Mouse (Mus musculus): ENCODE measurements around the gene 5530401A14Rik. TPM values are rescaled to one million over a fixed set of nuclear protein-coding genes. Genes with fewer than 3 reads are reported as not detected.

The 5530401A14Rik gene
- total RNA-seq (2014; rRNA removed; ENCODE audit: low replicate concordance) (not detected in 2 replicates), polyA plus RNA-seq (2015; fragmentation: Nextera tagmentation; extraction: Ambion mirVana) (not detected in 2 replicates)

DNA sequence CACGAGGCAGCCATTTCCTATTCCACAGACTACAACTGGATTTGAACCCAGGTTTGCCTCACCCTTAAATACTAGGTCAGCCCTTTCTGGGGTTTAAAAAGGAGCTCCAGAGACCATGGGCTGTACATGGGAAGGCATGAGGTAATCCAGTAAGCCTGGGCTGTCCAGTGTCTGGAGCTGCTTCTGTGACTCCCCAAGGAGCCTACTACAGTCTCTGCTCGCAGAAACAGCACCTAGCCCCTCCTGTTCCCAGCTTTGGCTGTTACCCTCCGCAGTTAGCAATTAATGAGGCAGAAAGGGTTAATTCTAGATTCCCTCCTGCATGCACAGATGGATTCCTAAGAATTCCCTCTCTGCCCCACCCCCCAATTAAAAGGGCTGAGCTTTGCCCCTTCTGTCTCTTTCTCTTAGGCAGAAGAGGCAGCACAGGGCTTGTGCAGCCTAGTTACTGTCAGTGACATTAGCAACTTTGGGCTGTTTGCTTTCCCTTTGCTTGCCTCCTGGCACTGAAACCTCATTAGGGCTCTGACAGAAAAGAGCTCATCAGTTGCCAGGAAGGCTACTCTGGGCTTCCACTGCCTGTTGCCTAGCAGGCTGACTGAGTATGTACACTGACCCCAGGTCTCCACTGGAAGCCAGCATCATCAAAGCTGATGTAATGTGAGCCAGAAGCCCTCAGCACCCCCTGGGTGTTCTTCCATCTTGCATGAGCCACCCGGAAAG, at the start of gene 5530401A14Rik:
TSS of gene 5530401A14Rik (plus strand) at position 424 of the 723 bp plus-strand sequence.
- 47% methylated on average over 4 of the region's 4 CpGs for WGBS
- ATAC-seq (ENCODE audit: insufficient read depth, low read depth) (no peak), DNase-seq (ENCODE audit: low spot score) (no peak)
- Histone ChIP-seq H3K4me3 (ENCODE audit: low read depth, low read length) (no peak within 1 kb of the TSS), H3K27me3 (ENCODE audit: control insufficient read depth, insufficient read depth, low read length) (no peaks in the 10 kb centered on the region), H3K9ac (replicated peaks; ENCODE audit: low read depth, low read length) (no peak within 1 kb of the TSS), H3K4me2 (ENCODE audit: low read depth, low read length) (no peak within 1 kb of the TSS), H3K4me1 (ENCODE audit: control insufficient read depth, insufficient read depth) (no peaks in the 10 kb centered on the region), H3K36me3 (replicated peaks; ENCODE audit: control insufficient read depth, insufficient read depth, low read length) (no peaks in the 10 kb centered on the region), H3K9me3 (replicated peaks; ENCODE audit: control insufficient read depth, low read length) (no peaks in the 10 kb centered on the region), H3K27ac (ENCODE audit: low read depth) (no peak within 1 kb of the TSS)
- TF ChIP-seq CTCF (IDR thresholded peaks at IDR 0.05; ENCODE audit: low read depth) (no peak), EP300 (IDR thresholded peaks at IDR 0.05; ENCODE audit: low read depth) (no peak)

GRCm38 (mm10) chr11:81814816-81815215, 45.7 kb upstream of the 5530401A14Rik start:
- Histone ChIP-seq H3K27ac (ENCODE audit: low read depth) (no peak overlapping the region), H3K4me1 (ENCODE audit: control insufficient read depth, insufficient read depth) (0 out of 2 replicates have a peak, but pooled peaks cover 3% of the 10 kb centered on the region), H3K9ac (replicated peaks; ENCODE audit: low read depth, low read length) (no peak overlapping the region), H3K4me3 (ENCODE audit: low read depth, low read length) (no peak overlapping the region), H3K27me3 (ENCODE audit: control insufficient read depth, insufficient read depth, low read length) (no peaks in the 10 kb centered on the region), H3K36me3 (replicated peaks; ENCODE audit: control insufficient read depth, insufficient read depth, low read length) (no peaks in the 10 kb centered on the region), H3K9me3 (replicated peaks; ENCODE audit: control insufficient read depth, low read length) (no peaks in the 10 kb centered on the region), H3K4me2 (ENCODE audit: low read depth, low read length) (no peak overlapping the region)
- TF ChIP-seq CTCF (IDR thresholded peaks at IDR 0.05; ENCODE audit: low read depth) (no peak), EP300 (IDR thresholded peaks at IDR 0.05; ENCODE audit: low read depth) (no peak)
- ATAC-seq (ENCODE audit: insufficient read depth, low read depth) (no peak), DNase-seq (ENCODE audit: low spot score) (no peak)
- WGBS = 78% methylated on average over 1 of the region's 1 CpGs

DNA sequence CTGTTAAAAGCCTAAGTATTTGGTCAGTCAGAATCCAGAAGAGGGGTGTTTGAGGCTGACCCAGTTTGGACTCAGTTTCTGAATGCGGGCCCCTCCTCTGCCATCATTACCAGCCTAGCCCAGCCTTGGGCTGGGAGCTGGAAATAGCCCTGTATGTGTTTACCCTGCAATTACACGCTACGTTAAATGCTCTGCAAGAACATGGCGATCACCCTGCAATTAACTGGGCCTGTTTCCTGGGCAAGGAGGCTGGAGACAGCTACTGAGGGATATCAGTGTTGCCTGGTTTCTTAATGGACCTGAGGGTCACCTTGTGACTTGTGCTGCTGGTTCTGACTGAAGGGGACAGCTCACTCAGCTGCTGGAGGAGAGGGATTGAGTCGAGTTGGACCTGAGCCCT, 43.9 kb upstream of the 5530401A14Rik start:
- no peak overlapping the region for H3K4me2 ChIP-seq (ENCODE audit: low read depth, low read length)
- H3K9me3 ChIP-seq (replicated peaks; ENCODE audit: control insufficient read depth, low read length) = no peaks in the 10 kb centered on the region
- 77% methylated on average over 5 of the region's 5 CpGs for WGBS
- H3K9ac ChIP-seq (replicated peaks; ENCODE audit: low read depth, low read length) = no peak overlapping the region
- no peaks in the 10 kb centered on the region for H3K27me3 ChIP-seq (ENCODE audit: control insufficient read depth, insufficient read depth, low read length)
- ATAC-seq (ENCODE audit: insufficient read depth, low read depth) (no peak), DNase-seq (ENCODE audit: low spot score) (no peak)
- no peak overlapping the region for H3K4me3 ChIP-seq (ENCODE audit: low read depth, low read length)
- no peaks in the 10 kb centered on the region for H3K36me3 ChIP-seq (replicated peaks; ENCODE audit: control insufficient read depth, insufficient read depth, low read length)
- TF ChIP-seq EP300 (IDR thresholded peaks at IDR 0.05; ENCODE audit: low read depth) = no peak
- TF ChIP-seq CTCF (IDR thresholded peaks at IDR 0.05; ENCODE audit: low read depth) = no peak
- H3K4me1 ChIP-seq (ENCODE audit: control insufficient read depth, insufficient read depth) = no peaks in the 10 kb centered on the region
- no peak overlapping the region for H3K27ac ChIP-seq (ENCODE audit: low read depth)

- no peaks in the 10 kb centered on the region for H3K4me1 ChIP-seq (ENCODE audit: control insufficient read depth, insufficient read depth)
- H3K4me2 ChIP-seq (ENCODE audit: low read depth, low read length) = no peak overlapping the region
- TF ChIP-seq EP300 (IDR thresholded peaks at IDR 0.05; ENCODE audit: low read depth) (no peak), CTCF (IDR thresholded peaks at IDR 0.05; ENCODE audit: low read depth) (no peak)
- no peaks in the 10 kb centered on the region for H3K36me3 ChIP-seq (replicated peaks; ENCODE audit: control insufficient read depth, insufficient read depth, low read length)
- ATAC-seq (ENCODE audit: insufficient read depth, low read depth) (no peak), DNase-seq (ENCODE audit: low spot score) (no peak)
- H3K9me3 ChIP-seq (replicated peaks; ENCODE audit: control insufficient read depth, low read length) = no peaks in the 10 kb centered on the region
- WGBS = 50% methylated on average over 1 of the region's 1 CpGs
- H3K4me3 ChIP-seq (ENCODE audit: low read depth, low read length) = no peak overlapping the region
- H3K27me3 ChIP-seq (ENCODE audit: control insufficient read depth, insufficient read depth, low read length) = no peaks in the 10 kb centered on the region
- H3K27ac ChIP-seq (ENCODE audit: low read depth) = no peak overlapping the region
- H3K9ac ChIP-seq (replicated peaks; ENCODE audit: low read depth, low read length) = no peak overlapping the region
These were observed 28.1 kb upstream of the 5530401A14Rik start for GRCm38 (mm10) chr11:81832381-81832780.

DNA sequence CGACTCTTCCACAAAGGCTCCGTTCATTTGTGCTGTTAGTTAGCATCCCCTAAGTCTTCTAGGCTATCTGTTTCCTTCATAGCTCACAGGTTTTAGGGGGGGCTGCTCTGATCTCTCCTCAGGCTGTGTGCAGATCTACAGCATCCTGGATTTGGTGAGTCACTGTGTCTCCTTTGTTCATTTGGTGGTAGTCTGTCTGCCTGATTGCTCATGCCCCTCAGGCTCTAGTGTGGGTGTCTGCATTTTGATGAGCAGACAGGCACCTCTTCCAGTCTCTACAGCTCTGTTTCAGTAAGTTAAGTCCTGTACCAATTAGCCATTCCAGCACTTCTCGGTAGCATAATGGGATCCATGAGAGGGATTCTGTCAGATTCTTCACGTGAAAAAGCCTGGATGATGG, 22.0 kb upstream of the 5530401A14Rik start:
- Histone ChIP-seq H3K4me3 (ENCODE audit: low read depth, low read length) (no peak overlapping the region), H3K36me3 (replicated peaks; ENCODE audit: control insufficient read depth, insufficient read depth, low read length) (no peaks in the 10 kb centered on the region), H3K9me3 (replicated peaks; ENCODE audit: control insufficient read depth, low read length) (no peaks in the 10 kb centered on the region), H3K4me2 (ENCODE audit: low read depth, low read length) (no peak overlapping the region), H3K9ac (replicated peaks; ENCODE audit: low read depth, low read length) (no peak overlapping the region), H3K4me1 (ENCODE audit: control insufficient read depth, insufficient read depth) (no peaks in the 10 kb centered on the region), H3K27me3 (ENCODE audit: control insufficient read depth, insufficient read depth, low read length) (no peaks in the 10 kb centered on the region), H3K27ac (ENCODE audit: low read depth) (no peak overlapping the region)
- DNase-seq (ENCODE audit: low spot score) = no peak
- WGBS = 79% methylated on average over 4 of the region's 4 CpGs
- ATAC-seq (ENCODE audit: insufficient read depth, low read depth) = no peak
- TF ChIP-seq EP300 (IDR thresholded peaks at IDR 0.05; ENCODE audit: low read depth) (no peak), CTCF (IDR thresholded peaks at IDR 0.05; ENCODE audit: low read depth) (no peak)

- WGBS = 27% methylated on average over 2 of the region's 2 CpGs
- Histone ChIP-seq H3K4me2 (ENCODE audit: low read depth, low read length) (no peak overlapping the region), H3K4me3 (ENCODE audit: low read depth, low read length) (no peak overlapping the region), H3K27ac (ENCODE audit: low read depth) (no peak overlapping the region), H3K36me3 (replicated peaks; ENCODE audit: control insufficient read depth, insufficient read depth, low read length) (no peaks in the 10 kb centered on the region), H3K9ac (replicated peaks; ENCODE audit: low read depth, low read length) (no peak overlapping the region), H3K9me3 (replicated peaks; ENCODE audit: control insufficient read depth, low read length) (no peaks in the 10 kb centered on the region), H3K27me3 (ENCODE audit: control insufficient read depth, insufficient read depth, low read length) (no peaks in the 10 kb centered on the region), H3K4me1 (ENCODE audit: control insufficient read depth, insufficient read depth) (no peaks in the 10 kb centered on the region)
- DNase-seq (ENCODE audit: low spot score) (no peak), ATAC-seq (ENCODE audit: insufficient read depth, low read depth) (no peak)
- TF ChIP-seq CTCF (IDR thresholded peaks at IDR 0.05; ENCODE audit: low read depth) (no peak), EP300 (IDR thresholded peaks at IDR 0.05; ENCODE audit: low read depth) (no peak)
These were observed 19.5 kb upstream of the 5530401A14Rik start for GRCm38 (mm10) chr11:81841001-81841400.

Measured in heart, postnatal 0 days (tissue).